Mouse (Mus musculus) frontal cortex, postnatal 25 days (tissue): Measurements from ENCODE around the gene Slc12a8.
"Not testable (repeated sequence)": the region's sequence is repeated elsewhere in the genome, so short reads cannot be mapped to it uniquely, and the experiment has no call there.

Experiments used
- DNase-seq, 2 experiments: peaks; one replicate each; pipeline ENCODE4 v3.0.0; 2022; ENCODE audit warnings: low spot score in 2 of 2

Slc12a8 gene

DNA sequence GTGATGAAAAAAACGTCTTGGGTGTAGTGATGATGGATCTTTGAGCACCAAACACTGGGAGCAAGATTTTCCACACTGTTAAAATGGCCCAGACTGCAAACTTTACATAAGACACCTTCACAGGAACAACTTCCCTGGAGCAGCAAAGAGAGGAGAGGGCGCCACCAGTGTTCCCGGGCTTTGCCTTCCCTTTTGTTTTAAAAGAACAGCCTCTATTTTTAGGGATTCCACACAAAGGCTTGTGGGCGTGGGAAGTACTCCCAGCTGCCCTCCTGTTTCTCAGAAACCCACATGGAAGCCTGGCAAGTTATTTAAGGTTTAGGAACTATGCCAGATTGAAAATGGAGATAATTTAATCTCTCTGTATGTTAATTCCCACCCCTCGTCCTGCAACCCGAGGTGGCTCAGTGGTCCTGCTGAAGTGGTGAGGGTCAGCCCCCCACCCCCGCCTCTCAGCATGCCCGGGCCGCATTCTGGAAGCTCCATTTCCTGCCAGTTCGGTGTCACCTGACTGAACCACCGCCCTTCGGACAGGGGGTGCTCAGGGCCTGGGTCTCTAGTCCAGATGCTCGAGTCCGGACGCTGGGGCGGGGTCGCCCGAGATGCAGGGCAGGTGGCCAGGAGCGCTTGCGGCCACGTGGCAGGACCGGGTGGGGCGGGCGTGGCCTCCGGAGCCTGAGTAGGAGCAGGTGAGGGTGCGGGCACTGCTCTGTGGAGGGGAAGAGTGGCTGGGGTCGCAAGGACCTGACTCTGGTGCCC lies at the start of gene Slc12a8:
Gene Slc12a8, plus strand, starts transcription at position 522 of the 759 bp plus-strand sequence.
- DNase-seq: peak in 1 of 2 experiments; percentile 32

DNA sequence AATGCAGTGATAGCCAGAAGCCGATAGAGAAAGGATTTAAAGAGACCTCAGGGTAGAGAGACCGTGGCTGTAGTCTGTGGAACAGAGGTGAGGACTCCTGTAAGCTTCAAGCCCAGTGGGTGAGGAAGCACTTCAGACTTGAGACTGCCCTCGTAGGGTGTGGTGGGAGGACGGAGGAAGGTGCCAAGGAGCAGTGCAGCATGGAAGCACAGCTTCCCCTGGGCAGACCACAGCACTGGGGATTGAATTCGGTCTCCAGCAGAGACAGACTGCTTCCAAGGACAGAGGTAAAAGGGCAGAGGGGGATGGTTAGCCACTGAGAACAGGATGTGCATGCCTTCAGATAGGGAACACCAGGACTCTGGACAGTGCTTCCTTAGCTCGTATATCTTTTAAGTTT lies 49.7 kb upstream of the Slc12a8 start:
- DNase-seq: no peak

DNA sequence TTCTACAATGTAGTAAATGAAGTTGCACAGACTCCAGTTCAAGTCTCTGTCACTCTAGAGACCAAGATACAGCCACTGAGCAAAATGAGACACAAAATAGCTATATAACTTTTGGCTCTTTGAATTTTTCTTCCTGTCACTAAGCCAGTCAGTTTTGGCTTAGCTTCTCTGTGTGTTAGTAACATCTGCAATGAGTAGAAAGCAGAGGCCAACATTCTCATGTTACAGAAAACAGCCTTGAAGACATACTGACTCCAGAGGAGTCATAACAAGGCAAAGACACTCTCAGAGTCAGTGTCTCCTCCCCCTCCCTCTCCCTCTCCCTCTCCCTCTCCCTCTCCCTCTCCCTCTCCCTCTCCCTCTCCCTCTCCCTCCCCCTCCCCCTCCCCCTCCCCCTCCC lies 47.2 kb upstream of the Slc12a8 start:
- no peak for DNase-seq

DNA sequence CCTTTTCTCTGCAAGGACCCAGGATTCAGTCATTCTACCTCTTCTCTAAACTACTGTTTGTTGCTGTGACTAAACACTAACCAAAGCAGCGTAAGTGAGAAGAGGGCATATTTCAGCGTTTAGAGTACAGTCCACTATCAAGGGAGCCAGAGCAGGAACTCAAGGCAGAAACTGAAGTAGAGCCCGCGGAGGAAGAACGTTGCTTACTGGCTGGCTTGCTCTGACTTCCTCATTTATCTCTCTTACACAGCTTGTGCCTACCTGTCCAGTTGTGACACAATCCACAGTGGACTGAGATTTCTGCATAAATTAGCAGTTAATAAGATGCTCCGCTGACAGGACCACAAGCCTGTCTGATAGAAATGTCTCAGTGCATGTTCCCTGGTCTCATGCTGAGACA lies 42.7 kb upstream of the Slc12a8 start:
- no peak for DNase-seq

DNA sequence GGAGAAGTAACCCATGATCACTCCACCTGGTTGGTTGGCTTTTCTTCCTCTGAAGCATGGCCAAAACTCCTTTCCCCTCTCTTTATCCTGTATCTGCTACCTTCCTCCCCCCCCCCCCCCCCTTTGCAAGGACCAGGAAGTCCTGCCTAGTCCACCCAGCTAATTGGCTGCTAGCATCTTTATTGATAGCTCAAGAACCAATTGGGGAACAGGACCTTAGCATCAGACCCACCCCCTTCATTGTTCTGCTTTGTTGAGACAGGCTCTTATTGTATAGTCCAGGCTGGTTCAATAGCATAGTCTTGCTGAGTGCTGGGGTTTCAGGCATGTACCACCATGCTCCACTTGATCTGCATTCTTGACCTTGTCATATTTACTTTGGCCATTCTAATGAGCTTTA lies 37.2 kb upstream of the Slc12a8 start:
- no peak for DNase-seq

DNA sequence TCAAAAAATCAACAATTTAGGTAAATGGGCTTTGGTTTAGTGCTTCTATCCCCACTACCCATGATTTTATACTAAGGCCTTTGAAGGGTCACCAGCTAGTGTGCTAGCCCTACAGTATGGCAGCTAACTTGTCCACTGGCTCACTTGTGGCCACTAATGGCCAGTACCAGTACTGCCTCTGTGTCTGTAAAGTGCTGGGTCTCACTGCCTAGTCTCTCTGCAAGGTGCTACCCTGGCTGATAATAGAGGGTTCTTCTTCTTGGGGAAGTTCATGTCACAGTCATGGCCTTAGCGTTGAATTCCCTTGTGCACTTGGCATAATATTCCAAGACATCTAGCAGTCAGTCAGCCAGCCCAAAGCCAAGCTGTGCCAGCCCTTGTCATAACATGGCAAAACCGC lies 36.0 kb upstream of the Slc12a8 start:
- DNase-seq: no peak

DNA sequence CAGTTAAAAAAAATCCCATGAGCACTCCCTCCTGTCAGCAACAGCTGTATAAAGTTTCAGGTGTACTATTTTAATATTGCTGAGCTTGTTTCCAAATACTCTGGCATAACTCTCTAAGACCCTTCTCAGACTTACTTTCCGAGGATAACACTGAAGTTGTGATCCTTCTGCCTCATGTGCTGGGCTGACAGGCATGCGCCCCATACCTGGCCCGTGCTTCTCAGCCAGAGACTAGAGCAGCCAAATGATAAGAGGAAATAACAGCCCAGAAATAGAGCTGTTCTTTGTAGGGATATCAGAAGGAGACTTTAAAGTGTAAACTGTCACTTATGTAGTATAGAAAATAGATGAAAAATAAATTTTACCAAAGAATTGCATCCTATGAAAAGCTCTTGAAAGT lies 34.8 kb upstream of the Slc12a8 start:
- no peak for DNase-seq

DNA sequence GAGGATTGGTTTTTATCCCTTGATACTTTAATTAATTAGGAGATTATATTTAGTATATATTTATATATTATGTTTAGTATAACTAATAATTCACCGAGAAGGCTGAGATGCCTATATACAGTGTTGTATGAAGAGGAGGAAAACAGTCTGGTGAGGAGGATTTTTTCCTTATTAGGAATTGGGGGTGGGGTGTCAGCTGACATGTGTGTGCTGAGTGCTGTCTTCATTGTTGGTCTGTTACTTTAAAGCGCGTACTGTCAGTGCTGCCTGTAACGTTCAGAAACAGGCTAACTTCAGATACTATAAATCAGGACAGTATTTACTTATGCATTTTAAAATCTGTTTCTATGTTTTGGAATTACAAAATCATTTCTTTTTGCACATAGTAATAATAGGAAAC lies 29.4 kb upstream of the Slc12a8 start:
- DNase-seq: no peak

DNA sequence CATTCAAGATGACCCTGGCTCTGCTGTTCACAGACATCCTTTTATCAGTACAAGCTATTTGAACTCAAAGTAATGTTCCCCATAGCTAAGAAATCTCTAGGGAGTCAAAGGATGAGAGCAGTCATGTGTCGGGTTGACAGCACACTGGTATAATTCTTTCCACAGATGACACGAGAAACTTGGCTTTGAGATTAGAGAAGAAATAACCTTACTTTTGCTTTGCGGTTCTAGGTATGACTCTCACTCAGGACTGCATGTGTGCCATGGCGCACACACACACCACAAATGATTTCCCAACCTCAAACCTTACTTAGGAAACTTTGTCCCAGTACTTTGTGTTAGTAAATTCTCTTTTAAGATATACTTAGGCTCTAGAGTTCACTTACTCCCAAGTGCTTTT lies 22.8 kb upstream of the Slc12a8 start:
- no peak for DNase-seq

DNA sequence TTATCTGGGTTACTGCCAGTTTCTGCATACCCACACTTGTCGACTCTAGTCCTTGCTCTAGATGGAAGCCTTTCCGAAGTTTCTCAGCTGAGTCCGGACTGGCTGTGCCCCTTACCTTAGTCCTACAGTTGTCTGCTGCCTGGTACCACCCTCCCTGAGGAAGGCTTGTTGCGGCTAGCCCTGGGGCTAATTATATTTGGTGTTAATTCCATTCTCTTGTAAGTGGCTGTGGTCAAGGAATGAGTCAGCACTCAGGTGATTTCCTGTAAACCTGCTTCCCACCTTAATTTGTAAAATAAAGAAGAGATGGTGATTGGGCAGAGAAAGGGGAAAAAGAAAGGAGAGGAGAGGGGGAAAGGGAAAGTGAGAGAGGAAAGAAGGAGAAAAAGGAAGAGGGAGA lies 9.0 kb upstream of the Slc12a8 start:
- DNase-seq: no peak

DNA sequence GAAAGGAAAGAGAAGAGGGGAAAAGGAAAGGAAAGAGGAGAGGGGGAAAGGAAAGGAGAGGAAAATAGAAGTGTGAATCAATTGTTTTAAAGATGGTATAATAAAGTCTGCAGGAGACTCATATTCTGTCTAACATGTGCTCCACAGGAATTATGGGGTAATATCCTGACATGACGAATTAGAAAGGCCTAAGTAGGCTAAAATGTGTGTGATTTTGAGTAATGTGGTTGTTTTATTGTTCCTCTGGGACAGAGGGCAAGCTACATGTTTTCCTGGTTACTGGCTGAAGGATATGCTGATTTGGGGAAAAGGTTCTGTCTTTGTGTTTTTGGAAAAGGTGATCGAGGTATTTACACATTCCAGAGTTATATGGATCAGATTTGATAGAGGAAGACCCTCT lies 7.9 kb upstream of the Slc12a8 start:
- DNase-seq: not testable (repeated sequence)

DNA sequence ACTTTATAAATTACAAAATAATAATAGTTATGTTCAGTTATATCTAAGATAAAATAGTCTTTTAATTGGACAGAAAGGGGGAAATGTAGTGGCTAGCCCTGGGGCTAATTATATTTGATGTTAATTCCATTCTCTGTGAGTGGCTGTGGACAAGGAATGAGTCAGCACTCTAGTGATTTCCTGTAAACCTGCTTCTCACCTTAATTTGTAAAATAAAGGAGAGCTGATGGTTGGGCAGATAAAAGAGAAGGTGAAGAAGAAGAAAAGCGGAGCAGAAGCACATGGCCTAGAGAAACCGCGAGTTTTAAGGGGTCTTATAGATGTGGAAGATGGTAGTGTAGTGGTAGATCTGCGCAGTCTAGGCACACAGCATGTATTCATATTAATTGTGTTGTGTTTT lies 6.3 kb upstream of the Slc12a8 start:
- DNase-seq: not testable (repeated sequence)

DNA sequence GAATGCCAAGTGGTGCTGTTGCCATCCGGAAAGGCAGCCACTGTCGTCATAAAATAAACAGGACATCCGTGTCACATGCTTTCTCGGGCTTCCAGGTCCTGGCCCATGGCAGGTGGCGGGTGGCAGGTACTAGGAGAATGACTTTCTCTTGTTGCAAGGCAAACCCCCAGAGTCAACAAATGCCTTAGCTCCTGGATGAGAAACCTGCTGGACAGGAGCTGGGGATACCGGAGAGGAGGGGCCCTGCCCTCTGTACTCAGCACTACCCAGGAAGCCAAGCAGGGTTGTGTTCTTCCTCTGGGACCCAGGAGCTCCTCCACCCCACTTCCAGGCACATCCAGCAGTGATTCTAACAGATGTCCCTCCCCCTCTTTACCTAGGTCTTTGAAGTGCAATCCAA lies 4.6 kb upstream of the Slc12a8 start:
- DNase-seq: no peak

DNA sequence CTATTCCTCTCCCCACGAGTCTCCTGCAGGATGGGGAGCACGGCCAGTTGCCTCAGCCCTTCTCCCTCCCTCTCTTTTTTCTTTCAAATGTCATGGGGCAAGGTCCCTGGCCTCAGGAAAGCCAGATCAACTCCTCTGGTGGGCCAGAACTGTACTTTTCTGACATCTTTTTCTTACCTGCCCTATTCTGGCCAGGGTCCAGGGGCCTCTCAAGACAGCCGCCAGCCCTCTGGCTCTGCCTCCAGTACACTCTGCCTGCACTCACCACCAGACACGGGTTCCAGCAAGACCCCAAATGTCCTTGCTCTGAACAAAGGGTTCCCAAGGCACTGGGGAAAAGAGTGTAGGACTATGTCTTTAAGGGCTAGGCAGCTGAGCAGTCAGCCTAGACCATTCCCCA lies 499 bp downstream of the Slc12a8 start:
- no peak for DNase-seq

DNA sequence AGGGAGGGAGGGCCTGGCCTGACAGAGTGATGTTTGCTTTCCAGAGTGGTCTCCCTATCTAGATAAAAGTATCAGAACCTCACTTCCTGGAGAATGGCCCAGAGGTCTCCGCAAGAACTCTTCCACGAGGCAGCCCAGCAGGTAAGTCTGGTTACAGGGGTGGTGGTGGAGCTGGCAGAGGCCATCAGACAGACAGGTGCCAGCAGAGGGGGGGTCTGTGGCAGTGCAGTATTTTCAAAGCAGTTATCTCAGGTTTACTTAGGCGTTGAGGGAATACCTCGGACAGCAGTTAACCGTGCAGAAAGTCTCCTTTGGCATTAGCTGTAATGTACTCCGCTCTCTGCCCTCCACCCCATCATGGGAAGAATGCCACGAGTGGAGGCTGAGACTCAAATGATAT lies 1.1 kb downstream of the Slc12a8 start:
- DNase-seq: no peak

DNA sequence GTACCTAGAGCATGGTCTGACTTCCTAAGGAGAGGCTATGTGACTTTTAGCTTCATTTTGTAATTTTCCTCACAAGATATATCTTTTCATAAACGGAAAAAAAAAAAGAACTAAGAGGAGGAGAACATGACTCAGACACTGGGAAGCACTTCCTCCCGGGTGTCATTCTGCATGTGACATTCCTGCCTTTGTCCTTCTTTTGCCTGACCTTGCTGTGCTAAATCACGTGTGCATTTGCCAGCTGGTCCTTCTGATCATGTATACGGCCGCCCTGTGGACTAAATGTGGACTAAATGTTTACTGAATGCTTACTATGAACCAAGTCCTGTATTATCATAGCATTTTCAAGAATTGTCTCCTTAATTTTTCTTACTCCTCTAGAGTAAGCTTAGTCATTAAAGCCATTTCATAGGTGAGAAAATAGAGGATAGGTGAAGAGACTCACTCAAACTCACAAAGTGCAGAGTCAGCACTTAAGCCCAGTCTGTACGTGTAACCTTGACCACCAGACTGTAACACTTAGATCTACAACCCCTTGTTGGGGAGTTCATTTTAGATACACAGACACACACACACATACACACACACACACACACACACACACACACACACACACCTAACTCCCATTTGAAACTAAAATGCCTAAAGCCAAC lies 2.9 kb downstream of the Slc12a8 start:
- DNase-seq: no peak

DNA sequence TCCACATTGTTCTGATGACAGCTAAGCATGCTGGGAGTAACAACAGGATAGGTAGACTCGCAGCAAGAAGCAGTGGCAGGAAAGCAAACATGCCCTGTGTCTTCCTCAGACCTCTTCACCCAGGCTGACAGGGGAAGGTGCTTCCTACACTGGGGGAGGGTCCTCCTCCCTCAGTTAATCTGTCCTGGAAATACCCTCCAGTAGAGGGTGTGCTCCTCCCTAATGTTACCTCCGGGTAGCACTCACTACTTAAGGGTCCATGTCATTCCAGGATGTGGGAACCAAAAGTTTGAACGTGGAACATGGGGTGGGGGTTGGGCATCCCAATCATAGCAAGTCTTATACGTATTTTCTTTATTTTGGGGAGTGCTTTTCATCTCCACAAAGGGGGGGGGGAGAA lies 5.4 kb downstream of the Slc12a8 start:
- no peak for DNase-seq

DNA sequence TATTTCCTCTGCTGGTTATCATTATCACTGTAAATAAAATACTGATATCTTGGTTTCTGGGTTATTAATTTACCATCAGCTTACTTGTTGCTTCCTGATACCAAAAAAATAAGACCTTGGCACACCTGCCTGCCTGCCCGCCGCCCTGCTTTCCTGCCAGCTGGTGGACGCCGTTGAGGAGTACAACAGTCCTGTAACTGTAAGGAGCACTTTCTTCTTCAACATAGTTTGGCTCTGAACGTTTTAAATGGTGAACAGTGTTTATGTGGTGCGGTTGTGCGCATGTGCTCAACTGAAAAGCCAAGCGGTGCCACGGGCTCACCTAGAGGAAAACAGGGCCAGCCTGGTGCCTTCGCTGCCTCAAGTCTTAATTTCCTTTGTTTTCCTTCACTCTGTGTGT lies 6.4 kb downstream of the Slc12a8 start:
- no peak for DNase-seq

DNA sequence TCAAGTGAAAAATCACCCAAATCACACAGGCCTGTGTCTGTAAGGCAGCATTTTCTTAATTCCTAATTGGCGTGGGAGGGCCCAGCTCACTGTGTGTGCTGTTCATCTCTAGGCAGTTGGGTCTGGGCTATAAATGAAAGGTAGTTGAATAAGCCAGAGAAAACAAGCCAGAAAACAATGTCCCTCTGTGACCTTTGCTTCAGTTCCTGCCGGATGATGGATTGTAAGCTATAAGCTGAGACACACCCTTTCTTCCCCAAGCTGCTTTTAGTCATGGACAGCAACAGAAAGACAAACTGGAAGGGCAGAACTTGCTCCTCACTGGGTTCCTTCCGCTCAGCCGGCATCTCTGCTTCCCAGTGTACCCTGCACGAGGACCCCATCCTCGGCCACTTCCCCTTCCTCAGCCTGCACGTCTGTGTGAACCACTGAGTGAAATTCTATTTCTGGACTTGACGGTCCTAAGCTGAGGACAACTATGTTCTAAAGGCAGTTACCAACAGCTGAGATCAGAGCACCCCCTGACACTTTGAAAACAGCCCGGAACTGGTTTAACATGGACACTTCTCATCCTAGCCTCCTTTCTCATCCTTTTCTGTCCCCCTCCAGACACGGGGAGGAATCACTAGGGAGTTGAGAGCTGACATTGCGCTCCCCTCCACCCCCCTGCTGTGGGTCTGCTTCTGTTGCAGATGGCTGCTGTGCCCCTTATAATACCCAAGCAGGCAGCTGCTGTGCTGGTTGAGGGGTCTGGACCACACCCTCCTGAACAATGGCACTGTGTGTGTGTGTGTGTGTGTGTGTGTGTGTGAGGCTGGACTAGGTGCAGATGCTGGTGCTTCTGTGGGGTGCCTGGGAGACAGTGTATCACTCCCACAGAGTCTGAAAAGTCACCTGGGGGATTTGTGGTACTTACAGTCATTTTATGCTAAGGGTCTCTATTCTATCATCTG lies 12.7 kb downstream of the Slc12a8 start:
- no peak for DNase-seq

DNA sequence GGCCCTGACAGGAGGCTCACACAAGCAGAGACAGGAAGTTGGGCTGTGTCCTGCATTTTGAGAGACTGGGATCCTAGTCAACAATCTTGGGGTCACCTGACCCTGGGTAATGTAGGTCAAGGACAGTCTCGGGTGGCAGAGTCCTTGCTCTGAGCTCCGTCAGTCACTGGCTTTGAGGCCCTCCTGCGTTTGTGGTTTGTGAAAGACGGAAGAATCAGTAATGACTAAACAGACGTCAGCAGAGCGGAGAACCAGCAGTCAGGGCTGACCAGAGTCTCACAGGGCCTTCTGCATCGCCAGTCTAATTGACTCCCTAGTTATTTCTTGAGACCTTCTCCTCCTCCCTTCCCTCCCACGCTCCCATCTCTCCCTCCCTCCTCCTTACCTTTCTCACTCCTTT lies 14.1 kb downstream of the Slc12a8 start:
- no peak for DNase-seq

DNA sequence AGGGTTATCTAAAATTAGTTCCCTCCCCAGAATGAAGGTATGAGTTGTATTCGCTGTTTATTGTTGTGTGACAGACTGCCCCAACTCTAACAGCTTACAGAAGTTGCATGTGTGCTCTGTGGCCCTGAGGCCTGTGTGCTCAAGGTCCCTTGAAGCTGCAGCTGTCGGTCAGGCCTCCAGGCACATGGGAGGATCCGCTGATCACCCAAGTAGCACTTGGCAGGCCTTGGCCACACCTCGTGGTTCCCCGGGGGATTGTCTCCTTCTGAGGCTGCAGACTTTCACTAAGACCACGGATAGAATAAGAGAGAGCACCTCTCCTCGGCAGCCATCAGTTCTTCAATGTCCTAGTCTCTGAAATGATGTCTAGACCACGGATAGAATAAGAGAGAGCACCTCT lies 19.3 kb downstream of the Slc12a8 start:
- DNase-seq: no peak

DNA sequence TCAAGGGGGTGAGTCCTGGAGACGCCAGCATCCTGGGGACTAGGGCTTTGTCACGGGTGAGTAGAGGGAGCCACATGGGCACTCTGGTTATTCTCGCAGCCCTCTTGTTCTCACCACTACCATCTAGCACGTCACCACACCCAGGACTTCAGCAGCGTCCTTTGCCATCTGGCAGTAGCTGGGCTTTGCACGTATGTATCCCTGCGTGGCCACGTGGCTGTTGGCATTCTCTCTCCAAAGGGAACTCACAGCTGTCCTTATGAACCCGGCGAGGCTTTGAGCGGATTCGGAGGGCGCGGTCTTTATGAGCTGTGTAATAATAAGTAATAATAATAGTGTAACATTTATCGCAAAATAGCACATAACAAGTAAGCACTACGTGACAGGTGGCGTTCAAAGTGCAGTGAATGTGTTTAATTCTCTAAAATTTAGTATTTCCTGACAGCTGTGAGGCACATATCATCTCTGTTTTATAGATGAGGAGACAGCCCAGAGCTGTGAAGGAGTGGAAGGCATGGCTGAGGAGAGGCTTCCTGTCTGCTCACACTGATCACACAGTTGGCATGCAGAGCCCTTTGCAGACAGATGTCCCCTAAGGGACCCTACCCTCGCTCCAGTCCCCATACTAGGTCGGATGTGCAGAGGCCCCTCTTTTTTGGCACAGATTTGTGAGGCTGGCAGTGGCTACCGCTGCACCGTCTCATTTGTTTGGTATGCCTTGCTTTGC lies 20.5 kb downstream of the Slc12a8 start:
- no peak for DNase-seq
